Mouse (Mus musculus) heart, postnatal 36 days (tissue): ENCODE data around the gene Hdx. TPM values are rescaled to one million over a fixed set of nuclear protein-coding genes. Genes with fewer than 3 reads are reported as not detected.
A peak's percentile ranks its signal among the peaks of the same experiment; 100 is the strongest.

Experiments
- DNase-seq, 2 experiments: peaks; one replicate each; pipeline ENCODE4 v3.0.0; 2021 to 2022
- intact Hi-C: fragments of 180-260 bp; cut with DNase I; formaldehyde crosslinking; loops from one replicate; pipeline ENCODE4 v1.15.1; 2025
- total RNA-seq, 2 experiments: library from RNA; stranded (reverse); gene quantifications; 2 replicates each; pipeline ENCODE4 v1.2.3; 2021

Gene Hdx
- total RNA-seq: under 1 TPM; 0.08 to 0.17 TPM

- DNase-seq: peak; percentile 18 to 35
- intact Hi-C loops: loop anchor here (10.0 kb wide), 1 partner anchor 648 kb away; no protein-coding TSS in a partner anchor
Observed at GRCm38 (mm10) chrX:111696356-111697282, at the start of gene Hdx. Gene Hdx (minus strand): TSS chrX:111697079.

- intact Hi-C loops: no loop called here
- no peak for DNase-seq
Observed at GRCm38 (mm10) chrX:111685665-111686064, 11.2 kb downstream of the Hdx start.

- DNase-seq: no peak
- intact Hi-C loops: no loop called here
Observed at GRCm38 (mm10) chrX:111671685-111672084, 25.2 kb downstream of the Hdx start.

GRCm38 (mm10) chrX:111660381-111660780 is 36.5 kb downstream of the Hdx start:
- DNase-seq: no peak
- intact Hi-C loops: no loop called here

GRCm38 (mm10) chrX:111658671-111659070 is 38.2 kb downstream of the Hdx start:
- DNase-seq: no peak
- intact Hi-C loops: no loop called here

GRCm38 (mm10) chrX:111644945-111645344 is 51.9 kb downstream of the Hdx start:
- intact Hi-C loops: no loop called here
- no peak for DNase-seq

- no peak for DNase-seq
- intact Hi-C loops: no loop called here
Observed at GRCm38 (mm10) chrX:111640616-111641015, 56.3 kb downstream of the Hdx start.

DNA sequence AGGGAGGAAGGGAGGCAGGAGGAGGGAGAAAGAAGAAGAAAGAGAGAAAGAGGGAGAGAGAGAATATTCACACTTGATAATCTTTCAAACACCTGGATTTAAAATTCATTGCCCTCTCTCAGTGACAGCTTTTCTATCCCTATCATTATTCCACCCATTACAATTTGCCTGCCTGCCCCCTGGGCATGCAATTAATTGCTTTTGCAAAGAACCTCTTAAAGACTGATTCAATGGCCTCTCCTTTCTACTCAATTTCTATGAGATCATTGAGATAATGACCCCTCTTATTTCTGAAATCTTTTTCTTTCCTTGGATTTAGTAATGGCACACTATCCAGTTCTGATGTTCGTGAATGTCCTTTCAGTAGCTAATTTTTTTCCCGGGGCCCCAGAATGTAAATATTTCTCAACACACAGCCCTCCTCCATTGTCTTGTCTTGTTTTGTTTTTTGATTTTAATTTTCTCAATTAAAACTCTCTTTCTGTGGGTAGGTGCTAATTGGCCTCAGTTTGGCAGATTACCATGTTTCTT is 99.2 kb downstream of the Hdx start:
- no peak for DNase-seq
- intact Hi-C loops: no loop called here

GRCm38 (mm10) chrX:111587616-111588015 is 109.3 kb downstream of the Hdx start:
- peak; percentile 5 to 6 for DNase-seq

GRCm38 (mm10) chrX:111577044-111577443 is 119.8 kb downstream of the Hdx start:
- intact Hi-C loops: no loop called here
- no peak for DNase-seq

More at GRCm38 (mm10) chrX:111587616-111588015, 109.3 kb downstream of the Hdx start:
- intact Hi-C loops: no loop called here

GRCm38 (mm10) chrX:111537859-111538258 is 159.0 kb downstream of the Hdx start, which contains the start of gene Rps6ka6:
Gene Rps6ka6 (minus strand): TSS chrX:111537959.
- intact Hi-C loops: no loop called here
- no peak for DNase-seq

Other genes with a start within 250 kb of the Hdx start
- under 1 TPM; 0.14 to 0.42 TPM for gene Rps6ka6, start 159.1 kb downstream of the Hdx start, total RNA-seq
- gene Gm45194, start 194.3 kb upstream of the Hdx start, total RNA-seq: not detected